8 mouse cellular contexts compared by ENCODE assay signal in genomic region chr11:103697565-103698176, GRCm38 (mm10). TPM values are rescaled to one million over a fixed set of nuclear protein-coding genes. Genes with fewer than 3 reads are reported as not detected.
DNase-seq lines count a peak whose midpoint lies in the region; ATAC-seq lines count a peak whose summit lies in the region.

Gosr2 (minus strand) TSS chr11:103697898.

- ATAC-seq in heart, embryonic 14.5 days (ENCODE audit: insufficient number of reproducible peaks, insufficient read depth, low FRiP score, low read depth): peak; percentile 94
- peak; percentile 96 for ATAC-seq in liver, embryonic 13.5 days (ENCODE audit: low read depth)
- peak; percentile 96 for ATAC-seq in stomach, embryonic 16.5 days (ENCODE audit: insufficient read depth, low FRiP score)

- peak within 1 kb of the TSS; percentile 91 for H3K4me3 ChIP-seq in brown adipose tissue, adult 24 weeks (ENCODE audit: insufficient read depth, low read depth, low read length)
- peak within 1 kb of the TSS; percentile 84 to 95 for H3K4me3 ChIP-seq in heart, embryonic 14.5 days (ENCODE audit: control insufficient read depth in 1 of 2, insufficient read depth in 1 of 2, low read depth in 1 of 2, low read length in 2 of 2)
- H3K4me3 ChIP-seq in liver, embryonic 13.5 days (replicated peaks): peak within 1 kb of the TSS; percentile 94
- H3K4me3 ChIP-seq in stomach, embryonic 16.5 days (replicated peaks; ENCODE audit: low read length): peak within 1 kb of the TSS; percentile 80

- under 1% methylated on average over 57 of the region's 57 CpGs for WGBS in heart, embryonic 14.5 days
- whole genome bisulfite sequencing in liver, embryonic 13.5 days (ENCODE audit: insufficient replicate concordance): under 1% methylated on average over 57 of the region's 57 CpGs
- WGBS in stomach, embryonic 16.5 days: under 1% methylated on average over 57 of the region's 57 CpGs

- peak within 1 kb of the TSS; percentile 92 for H3K9ac ChIP-seq in heart, embryonic 14.5 days (ENCODE audit: low read length)
- peak within 1 kb of the TSS; percentile 89 for H3K9ac ChIP-seq in liver, embryonic 13.5 days
- H3K9ac ChIP-seq in stomach, embryonic 16.5 days (ENCODE audit: low read length): peak within 1 kb of the TSS; percentile 92

- H3K27ac ChIP-seq in brown adipose tissue, adult 24 weeks (replicated peaks; ENCODE audit: low read depth, low read length): peak within 1 kb of the TSS; percentile 100
- peak within 1 kb of the TSS; percentile 99 to 100 for H3K27ac ChIP-seq in heart, embryonic 14.5 days (replicated peaks in 1 of 2; ENCODE audit: control insufficient read depth in 1 of 2, insufficient read depth in 1 of 2, low read depth in 2 of 2, low read length in 2 of 2)
- peak within 1 kb of the TSS; percentile 85 for H3K27ac ChIP-seq in liver, embryonic 13.5 days
- peak within 1 kb of the TSS; percentile 99 for H3K27ac ChIP-seq in stomach, embryonic 16.5 days (ENCODE audit: low read length)

- H3K4me2 ChIP-seq in heart, embryonic 14.5 days (ENCODE audit: low read length): peak within 1 kb of the TSS; percentile 80
- peak within 1 kb of the TSS; percentile 79 for H3K4me2 ChIP-seq in liver, embryonic 13.5 days
- peak within 1 kb of the TSS; percentile 68 for H3K4me2 ChIP-seq in stomach, embryonic 16.5 days (ENCODE audit: low read depth, low read length)

- DNase-seq in CD4-positive, CD25-positive, alpha-beta regulatory T cell, adult 2 months (ENCODE audit: low read depth, low spot score): peak; percentile 94
- DNase-seq in fibroblast of lung, adult 2 months (ENCODE audit: low read depth): peak; percentile 80
- DNase-seq in kidney, postnatal 14 days: peak; percentile 94
- DNase-seq in liver, embryonic 13.5 days: peak; percentile 77
- DNase-seq in neural tube, embryonic 10.5 days (ENCODE audit: extremely low spot score, low spot score): peak; percentile 97

- peaks cover 7% of the 10 kb centered on the region for H3K36me3 ChIP-seq in heart, embryonic 14.5 days (ENCODE audit: control insufficient read depth, insufficient read depth, low read length)
- 0 out of 2 replicates have a peak, but pooled peaks cover 3% of the 10 kb centered on the region for H3K36me3 ChIP-seq in liver, embryonic 13.5 days
- H3K36me3 ChIP-seq in stomach, embryonic 16.5 days (ENCODE audit: control insufficient read depth, insufficient read depth, low read length): no peaks in the 10 kb centered on the region

- H3K27me3 ChIP-seq in heart, embryonic 14.5 days (ENCODE audit: control insufficient read depth, insufficient read depth, low read length): no peaks in the 10 kb centered on the region
- no peaks in the 10 kb centered on the region for H3K27me3 ChIP-seq in liver, embryonic 13.5 days
- no peaks in the 10 kb centered on the region for H3K27me3 ChIP-seq in stomach, embryonic 16.5 days (ENCODE audit: control insufficient read depth, insufficient read depth, low read length)

- H3K9me3 ChIP-seq in heart, embryonic 14.5 days (ENCODE audit: control insufficient read depth, low read length): no peaks in the 10 kb centered on the region
- no peaks in the 10 kb centered on the region for H3K9me3 ChIP-seq in liver, embryonic 13.5 days (replicated peaks)
- no peaks in the 10 kb centered on the region for H3K9me3 ChIP-seq in stomach, embryonic 16.5 days (replicated peaks; ENCODE audit: control insufficient read depth, low read length)

- H3K4me1 ChIP-seq in brown adipose tissue, adult 24 weeks (ENCODE audit: control insufficient read depth, insufficient read depth, insufficient read length, low read length): peaks cover 2% of the 10 kb centered on the region; the same call in 1 of the 2 replicates
- peaks cover 0 to 7% of the 10 kb centered on the region in 2 experiments; a peak in 1 of 4 replicates for H3K4me1 ChIP-seq in heart, embryonic 14.5 days (ENCODE audit: control insufficient read depth in 2 of 2, insufficient read depth in 2 of 2, low read length in 2 of 2)
- H3K4me1 ChIP-seq in liver, embryonic 13.5 days (replicated peaks): peaks cover 21% of the 10 kb centered on the region
- no peaks in the 10 kb centered on the region; the same call in 1 of the 2 replicates for H3K4me1 ChIP-seq in stomach, embryonic 16.5 days (ENCODE audit: control insufficient read depth, insufficient read depth, low read length)

RNA-seq across cellular contexts. Expression of gene Gosr2, which starts in this region (rescaled TPM):
- 28.2 and 44.0 TPM in 2 replicates for polyA plus RNA-seq in brown adipose tissue, adult 24 weeks (2012; ENCODE audit: insufficient read depth, insufficient read length, missing spikeins)
- 60.4 and 63.5 TPM in 2 replicates for polyA plus RNA-seq in heart, embryonic 14.5 days (2014; fragmentation: Nextera tagmentation; extraction: Ambion mirVana)
- 43.2 and 51.4 TPM in 2 replicates for polyA plus RNA-seq in liver, embryonic 13.5 days (2015; fragmentation: Nextera tagmentation; extraction: Ambion mirVana)
- 75.1 and 78.1 TPM in 2 replicates for polyA plus RNA-seq in stomach, embryonic 16.5 days (2015; fragmentation: Nextera tagmentation; extraction: Ambion mirVana)

Comparison
In these comparisons a context has a peak if more than half of its experiments do, and no peak if none do; other contexts are left out.
1. Peak in every context shown above with its lines: DNase-seq, ATAC-seq, H3K4me3 ChIP-seq and H3K27ac ChIP-seq.